Mouse (Mus musculus) cerebellum, adult 9-10 months (tissue): ENCODE results near the gene Ucp3.
A peak's percentile ranks its signal among the peaks of the same experiment; 100 is the strongest.

Experiments used
- DNase-seq: peaks from one replicate; pipeline ENCODE4 v3.0.0; 2022

Ucp3 gene

DNA sequence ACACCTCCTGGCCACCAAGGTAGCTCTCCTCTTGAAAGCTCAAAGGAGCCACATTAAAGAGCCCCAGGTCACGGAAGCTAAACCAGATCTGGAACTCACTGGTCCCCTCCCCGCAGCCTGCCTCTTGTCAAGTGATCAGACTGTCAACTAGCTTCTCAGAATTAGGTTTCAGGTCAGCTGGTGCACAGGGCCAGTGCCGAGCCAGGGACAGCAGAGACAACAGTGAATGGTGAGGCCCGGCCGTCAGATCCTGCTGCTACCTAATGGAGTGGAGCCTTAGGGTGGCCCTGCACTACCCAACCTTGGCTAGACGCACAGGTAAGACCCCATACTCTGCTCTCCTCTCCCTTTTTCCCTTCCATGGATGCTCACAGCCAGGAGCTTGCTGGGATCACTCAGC lies at the start of gene Ucp3:
Gene Ucp3 (plus strand): TSS at position 214 of the 400 bp plus-strand sequence.
- DNase-seq: no peak

DNA sequence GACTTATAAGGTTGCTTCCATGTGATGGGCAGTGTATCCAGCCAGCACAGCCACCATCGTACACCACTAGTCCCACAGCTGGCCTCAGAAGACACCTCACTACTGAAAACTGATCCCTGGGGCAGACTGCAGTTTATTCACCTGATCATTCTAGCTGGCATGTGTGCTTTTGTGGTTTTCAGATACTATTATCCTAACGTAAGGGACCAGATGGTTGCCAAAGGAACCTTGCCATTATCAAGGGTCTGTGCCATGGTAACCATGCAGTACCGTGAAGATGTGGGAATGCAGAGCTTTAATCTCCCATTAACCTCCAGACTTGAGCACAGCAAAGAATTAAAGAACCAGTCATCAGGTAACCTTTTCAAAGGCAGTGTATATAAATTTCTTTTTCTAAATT lies 47.0 kb upstream of the Ucp3 start:
- DNase-seq: no peak

DNA sequence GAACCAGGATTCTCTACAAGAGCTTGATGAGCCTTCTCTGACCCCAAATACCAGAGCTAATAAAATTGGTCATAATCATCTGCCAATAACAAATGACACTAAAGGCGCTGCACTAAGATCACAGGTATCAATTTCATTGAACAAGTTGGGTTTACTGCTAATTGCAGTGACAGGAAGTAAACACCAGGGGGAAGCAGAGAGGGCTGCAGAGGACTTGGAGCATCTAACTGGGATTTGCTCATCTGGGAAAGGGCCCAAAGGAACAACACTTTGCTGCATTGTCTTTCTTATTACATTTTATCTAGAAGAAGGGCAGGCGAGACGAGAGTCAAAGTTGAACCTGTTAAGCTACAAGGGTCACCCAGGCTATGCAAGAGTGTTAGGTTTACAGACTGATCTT lies 43.7 kb upstream of the Ucp3 start:
- DNase-seq: peak; percentile 39

DNA sequence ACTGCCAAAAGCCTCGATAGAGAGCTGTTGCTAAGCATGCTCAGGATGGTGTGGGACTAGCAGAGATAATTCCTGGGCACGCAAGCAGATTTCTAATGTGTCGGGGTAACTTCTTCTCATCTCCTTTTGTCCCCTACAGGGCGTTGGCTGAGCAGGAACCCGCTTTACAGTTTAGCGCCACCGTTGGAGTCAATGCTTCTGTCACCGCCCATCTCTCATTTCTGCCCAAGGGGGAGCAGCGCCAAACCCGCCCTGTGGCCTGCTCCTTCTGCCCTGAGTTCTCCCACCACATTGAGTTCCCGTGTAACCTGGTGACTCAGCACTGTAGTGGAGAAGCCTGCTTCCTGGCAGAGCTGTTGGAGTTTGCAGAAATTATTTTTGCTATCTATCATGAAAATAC lies 42.9 kb upstream of the Ucp3 start:
- no peak for DNase-seq

DNA sequence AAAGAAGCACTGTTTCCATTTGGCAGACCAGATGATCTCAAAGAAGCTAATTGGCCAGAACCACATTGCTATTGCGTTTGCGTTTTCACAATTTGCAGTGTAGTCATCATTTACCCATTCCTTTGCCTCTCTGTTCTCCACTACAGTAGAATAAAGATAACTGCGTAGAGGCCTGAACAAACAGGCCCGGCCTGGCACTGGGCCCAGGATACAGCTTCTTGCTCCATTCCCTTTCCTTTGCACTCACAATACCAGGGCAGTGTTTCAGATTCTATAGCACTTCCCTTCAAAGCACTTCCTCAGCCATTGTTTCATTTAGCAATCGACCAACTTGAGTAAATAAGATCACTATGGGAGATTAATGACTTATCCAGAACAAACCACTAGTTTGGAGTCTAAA lies 41.7 kb upstream of the Ucp3 start:
- no peak for DNase-seq

DNA sequence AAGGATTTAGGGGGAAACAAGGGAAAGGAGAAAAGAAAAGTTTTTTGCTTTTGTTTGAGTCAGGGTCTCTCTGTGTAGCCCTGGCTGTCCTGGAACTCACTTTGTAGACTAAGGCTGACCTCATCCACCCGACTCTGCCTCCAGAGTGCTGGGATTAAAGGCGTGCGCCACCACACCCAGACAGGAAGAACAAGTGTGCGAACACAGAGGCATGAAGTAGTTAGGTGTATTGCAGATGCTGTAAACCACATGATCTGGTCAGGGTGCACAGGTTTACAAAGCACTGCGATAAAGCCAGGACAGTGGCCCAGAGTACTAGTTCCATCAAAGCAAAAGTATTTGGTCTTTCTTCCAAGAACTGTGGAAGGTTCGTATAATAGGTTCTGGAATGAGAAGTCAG lies 39.5 kb upstream of the Ucp3 start:
- DNase-seq: no peak

DNA sequence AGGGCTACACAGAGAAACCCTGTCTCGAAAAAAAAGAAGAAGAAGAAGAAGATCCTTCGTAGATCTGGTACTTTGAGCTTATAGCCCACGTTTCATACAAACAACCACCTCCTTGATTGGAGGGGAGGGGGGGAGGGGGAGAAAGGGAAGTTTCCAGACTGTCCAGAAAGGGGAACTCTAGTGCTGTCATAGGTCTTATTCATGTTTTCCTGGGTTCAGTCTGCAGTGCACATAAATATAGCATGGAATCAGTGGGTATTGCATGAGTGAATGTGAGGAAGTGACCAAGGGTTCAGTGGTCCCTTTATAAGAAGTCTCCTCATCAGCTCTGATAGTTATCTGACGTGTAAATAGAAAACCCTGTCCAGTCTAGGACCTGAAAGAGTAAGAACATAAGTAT lies 29.1 kb upstream of the Ucp3 start:
- DNase-seq: no peak

DNA sequence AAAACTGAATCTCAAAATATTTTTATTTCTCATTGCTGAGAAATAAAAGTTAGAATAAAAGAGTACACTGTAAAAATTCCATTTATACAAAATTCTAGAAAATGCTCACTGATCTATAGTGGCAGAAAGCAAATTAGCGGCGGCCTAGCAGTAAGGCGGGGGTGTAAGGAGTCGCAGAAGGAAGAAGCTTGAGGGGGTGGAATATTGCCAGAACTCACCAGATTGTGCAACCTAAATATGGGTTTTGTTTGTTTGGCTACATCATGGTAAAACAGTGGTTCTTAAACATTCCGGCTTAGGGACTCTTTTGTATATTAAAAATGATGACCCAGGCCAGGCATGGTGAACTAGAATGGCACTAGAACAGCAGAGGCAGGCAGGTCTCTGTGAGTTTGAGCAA lies 26.5 kb upstream of the Ucp3 start:
- DNase-seq: no peak

DNA sequence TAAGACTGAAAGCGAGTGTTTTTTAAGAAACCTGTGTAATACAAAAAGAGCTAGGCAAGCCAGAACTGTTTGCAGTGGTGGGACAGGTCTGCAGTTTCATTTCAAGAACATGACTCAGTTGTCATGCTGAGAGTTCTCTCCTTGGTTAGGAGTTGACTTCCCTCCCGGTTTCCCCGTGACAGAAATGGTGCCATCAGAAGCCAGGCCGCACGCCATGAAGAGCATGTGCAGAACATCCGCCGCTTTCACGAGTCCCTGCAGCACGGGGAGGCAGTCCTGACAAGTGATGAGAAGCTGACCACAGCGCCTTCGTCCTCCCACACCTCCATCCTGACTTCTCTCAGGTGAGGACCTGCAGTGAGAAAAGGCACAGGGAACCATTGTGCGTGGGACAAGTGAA lies 24.3 kb upstream of the Ucp3 start:
- DNase-seq: no peak

DNA sequence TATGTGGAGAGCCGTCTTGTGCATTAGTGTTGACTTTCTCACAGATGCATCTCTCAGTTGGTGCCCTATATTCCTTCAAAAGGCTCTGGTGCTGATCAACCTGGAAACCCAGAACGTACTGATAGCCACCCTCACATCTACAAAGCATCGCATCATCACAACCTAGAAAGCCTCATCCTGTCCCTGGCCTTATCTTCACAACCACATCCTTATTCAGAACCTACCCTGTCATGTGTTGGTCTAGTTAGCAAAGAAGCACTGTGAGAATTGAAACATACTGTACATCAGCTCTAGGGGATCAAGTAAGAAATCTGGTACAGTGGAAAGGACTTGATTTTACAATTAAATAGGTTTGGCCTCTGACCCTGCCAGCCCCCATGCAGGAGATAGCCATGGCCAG lies 23.8 kb upstream of the Ucp3 start:
- DNase-seq: no peak

DNA sequence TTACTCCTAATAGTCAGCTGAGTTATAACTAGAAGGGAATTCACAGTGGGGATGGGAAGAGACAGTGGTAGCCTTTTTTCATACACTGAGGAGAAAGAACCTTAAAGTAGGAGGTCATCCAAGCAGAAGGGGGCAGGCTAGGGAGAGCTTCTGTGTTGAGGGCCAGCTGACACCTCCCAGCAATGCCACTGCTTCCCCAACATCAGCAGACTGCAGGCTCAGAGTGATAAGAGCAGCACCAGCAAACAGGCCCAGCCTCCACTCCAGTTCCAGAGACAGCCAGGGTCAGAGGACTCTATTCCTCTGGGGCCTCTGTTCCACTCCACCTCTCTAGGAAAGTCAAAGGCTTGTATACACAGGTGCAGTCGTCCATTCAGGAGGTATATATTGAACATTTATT lies 14.6 kb upstream of the Ucp3 start:
- DNase-seq: no peak

DNA sequence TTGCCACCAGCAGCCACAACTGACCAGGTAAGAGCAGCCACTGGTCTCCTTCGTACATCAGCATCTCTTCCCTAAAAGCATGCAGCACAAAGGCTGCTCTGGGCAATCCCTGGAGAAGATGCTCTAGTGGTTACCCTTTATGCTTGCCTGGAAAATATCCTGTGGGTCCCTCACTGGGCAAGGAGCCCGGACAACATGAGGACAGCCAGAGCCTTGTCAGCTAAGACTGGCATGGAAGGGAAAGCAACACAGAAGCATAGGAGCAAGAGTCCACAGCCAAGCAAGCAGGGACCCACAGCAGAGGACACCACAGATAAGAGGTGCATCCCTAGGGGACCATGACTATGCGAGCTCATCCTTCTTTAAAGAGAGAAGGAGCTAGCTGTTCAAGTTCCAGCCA lies 12.9 kb upstream of the Ucp3 start:
- DNase-seq: no peak

DNA sequence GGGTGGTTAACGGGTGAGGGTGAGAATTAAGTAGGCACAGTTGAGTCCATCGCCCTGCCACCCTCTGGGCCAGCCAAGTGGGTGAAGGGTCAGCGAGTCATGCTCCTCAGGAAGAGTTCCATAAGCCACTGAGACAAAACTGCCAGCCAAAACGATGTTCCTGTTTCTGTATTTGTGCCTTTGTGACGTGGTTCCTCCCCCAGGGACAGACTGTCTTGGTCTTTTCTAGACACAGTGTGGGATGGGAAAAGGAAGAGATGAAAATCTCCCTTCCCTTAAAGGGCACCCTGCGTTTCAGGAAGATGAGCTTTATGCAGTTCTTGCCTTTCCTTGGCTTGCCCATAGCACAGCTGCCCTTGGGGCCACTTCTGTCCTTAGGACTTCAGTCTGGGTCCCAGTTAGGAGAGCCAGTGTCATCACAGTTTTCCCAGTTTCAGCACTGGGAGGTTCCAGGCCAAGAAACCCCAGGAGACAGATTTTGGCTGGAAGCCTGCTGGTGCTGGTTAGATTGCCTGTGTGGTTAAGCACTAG lies 11.1 kb upstream of the Ucp3 start:
- DNase-seq: no peak

DNA sequence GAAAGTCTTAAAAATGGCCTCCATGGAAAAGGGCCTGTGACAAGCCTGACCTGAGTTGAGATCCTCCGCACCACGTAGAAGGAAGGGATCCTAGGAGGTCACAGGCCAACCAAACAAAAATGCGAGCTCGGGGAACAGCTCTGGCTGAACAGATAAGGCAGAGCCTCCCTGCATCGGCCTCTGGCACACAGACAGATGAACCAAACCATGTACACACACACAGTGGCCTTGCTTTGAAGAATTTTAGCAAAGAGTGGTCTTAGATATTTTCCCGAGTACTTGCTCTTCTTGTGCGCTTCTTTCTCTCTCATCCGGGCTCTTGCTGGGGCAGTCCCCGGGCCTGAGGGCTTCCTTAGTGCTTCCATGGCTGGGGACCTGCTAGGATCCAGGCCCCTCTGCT lies 9.6 kb upstream of the Ucp3 start:
- DNase-seq: no peak

DNA sequence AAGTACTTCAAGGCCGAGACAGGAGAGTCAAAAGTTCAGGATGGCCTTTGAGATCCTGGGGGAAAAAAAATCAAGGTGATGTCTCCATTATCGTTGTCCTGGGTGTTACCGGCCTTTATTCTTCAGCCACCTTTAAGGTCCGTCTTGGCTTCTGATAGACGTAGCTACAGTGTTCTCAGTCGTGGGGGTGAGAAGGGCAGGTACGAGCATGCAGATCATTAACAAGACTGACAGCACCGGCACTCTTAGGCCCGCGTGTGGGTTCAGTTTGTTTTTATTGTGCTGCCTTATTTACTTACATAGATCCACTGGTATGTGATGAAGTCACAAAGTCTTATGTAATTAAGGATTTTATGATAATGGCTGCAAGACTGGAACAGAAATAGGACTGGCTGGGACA lies 9.0 kb upstream of the Ucp3 start:
- DNase-seq: no peak

DNA sequence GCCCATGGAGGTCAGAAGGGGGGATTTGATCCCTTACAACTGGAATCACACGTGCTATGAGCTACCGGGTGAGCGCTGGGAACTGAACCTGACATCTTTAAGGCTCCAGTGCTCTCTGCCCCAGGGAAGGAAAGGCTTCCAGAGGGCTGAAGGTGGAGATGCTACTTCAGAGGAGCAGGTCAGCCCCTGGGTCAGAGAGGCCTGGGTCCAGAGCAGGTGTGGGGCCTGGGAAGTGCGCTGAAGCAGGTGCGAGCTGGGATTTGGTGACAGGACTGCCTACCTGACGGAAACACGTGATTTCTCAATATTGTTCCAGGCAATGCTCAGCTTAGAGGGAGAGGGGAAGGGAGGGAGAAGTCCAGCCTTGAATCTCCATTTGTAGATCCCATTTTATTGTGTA lies 8.5 kb upstream of the Ucp3 start:
- no peak for DNase-seq

DNA sequence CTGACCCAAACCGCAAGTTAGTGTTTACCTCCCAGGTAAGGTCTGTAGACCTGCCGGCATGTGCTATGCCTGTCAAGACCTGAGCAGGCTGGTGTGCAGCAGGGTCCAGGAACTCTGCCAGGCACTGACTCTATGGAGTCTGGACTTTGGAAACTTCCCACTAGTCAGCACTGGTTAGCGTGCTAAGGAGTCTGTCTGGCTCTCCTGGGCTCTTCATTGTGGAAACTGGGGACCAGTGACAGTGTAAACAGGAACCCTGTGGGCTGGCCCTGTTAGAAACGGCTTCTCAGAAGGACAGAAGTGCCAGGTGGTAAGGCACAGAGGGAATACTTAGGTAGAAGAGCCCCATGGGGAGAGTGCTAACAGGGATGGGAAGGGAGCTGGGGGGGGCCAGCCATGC lies 7.5 kb upstream of the Ucp3 start:
- DNase-seq: no peak

DNA sequence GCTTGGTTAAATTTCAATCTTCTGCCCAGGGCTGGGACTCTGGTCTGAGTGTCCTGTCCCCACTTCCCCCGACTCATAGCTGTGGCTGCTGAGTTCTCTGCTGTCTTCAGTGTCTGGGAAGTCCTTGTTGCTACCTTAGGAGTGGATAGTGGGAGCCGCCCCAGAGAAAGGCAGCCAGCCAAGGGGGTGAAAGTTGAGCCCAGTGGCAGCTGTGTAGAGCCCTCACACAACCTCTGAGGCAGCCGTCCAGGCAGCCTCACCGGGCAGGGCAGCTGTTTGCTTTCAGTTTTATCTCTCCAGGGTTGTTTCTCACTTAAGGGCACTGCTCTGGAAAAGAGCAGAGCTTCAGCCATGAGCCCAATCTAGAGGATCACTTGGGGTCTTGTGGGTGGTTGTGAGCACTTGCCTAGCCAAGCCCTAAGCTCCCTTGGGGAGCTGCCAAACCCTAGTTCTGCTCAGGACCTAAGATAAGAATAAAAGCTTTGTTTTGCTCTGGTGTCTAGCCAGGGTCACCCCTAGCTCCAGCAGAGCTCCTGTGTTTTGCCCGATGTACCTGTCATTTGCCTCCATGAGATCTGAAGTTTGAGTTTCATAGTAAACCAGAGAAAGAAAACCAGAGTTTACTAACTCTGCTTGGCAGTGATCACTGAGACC lies 7.0 kb upstream of the Ucp3 start:
- DNase-seq: no peak

DNA sequence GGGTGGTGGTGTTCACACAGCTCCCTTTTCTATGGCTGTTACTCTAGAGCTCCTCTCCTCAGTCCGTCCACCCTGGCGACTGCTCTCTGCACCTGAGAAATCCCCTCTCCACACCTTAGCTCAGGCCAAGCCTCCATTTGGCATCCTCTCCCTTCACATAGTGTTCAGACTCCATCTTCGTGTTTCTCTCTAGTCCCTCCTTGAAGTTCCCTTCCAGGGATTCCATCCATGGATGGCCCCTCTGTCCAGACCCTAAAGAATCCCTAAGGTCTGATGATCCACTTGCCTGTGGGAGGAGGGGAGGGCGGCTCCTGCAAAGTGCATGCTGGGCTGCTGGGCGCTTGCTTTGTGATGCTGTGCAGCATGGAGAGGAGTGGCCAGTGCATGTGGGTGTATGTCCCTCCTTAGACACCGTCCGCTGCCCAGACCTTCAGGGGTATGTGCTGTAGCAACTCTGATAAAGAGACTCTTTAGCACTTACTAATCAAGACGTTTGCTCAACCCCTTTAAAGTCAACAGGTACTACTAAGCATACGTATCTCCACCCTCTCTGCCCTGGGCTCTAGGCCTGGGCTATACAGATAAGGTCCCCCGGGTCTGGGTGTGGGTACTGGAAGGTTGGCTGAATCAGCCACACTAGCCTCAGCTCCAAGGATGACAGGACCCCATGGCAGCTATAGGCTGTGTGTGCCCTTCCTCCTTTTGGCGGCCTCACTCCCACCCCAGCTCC lies 5.8 kb upstream of the Ucp3 start:
- no peak for DNase-seq

DNA sequence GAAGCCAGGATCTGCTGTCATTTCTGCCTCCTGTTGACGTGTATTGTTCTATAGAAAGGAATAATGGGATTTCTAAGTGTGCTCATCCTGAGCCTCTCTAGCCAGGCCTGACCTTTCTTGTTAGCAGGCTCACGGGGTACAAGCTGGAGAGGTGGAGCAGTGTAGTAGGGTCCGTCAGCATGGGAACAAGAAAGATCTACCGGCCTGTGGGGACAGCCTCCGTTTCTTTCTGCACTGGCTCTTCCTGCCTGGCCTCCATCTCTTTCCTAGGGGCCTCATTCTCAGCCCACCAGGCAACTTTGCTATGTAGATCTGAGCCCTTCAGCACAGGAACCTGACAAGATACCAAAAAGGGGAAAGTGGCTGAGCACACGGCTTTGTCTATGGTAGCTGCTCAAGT lies 4.0 kb upstream of the Ucp3 start:
- no peak for DNase-seq

DNA sequence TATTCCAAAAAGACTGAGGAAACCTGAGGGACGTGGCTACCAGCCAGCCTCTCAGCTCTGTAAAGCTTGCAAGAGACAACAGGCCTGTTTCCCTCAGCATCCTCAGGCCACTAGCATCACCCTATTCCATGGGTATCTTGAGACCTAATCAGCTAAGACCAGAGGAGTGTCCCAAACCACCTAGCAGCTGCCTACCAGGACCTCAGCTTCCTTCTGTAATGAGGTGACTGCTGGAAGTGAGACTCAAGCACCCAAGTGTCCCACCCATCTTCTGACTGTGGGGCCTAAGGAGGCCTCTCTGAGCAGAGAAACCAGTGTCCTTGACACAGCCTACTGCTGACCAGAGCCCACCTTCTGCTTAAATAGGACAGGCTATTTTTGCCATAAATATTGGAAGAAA lies 3.3 kb upstream of the Ucp3 start:
- DNase-seq: no peak

DNA sequence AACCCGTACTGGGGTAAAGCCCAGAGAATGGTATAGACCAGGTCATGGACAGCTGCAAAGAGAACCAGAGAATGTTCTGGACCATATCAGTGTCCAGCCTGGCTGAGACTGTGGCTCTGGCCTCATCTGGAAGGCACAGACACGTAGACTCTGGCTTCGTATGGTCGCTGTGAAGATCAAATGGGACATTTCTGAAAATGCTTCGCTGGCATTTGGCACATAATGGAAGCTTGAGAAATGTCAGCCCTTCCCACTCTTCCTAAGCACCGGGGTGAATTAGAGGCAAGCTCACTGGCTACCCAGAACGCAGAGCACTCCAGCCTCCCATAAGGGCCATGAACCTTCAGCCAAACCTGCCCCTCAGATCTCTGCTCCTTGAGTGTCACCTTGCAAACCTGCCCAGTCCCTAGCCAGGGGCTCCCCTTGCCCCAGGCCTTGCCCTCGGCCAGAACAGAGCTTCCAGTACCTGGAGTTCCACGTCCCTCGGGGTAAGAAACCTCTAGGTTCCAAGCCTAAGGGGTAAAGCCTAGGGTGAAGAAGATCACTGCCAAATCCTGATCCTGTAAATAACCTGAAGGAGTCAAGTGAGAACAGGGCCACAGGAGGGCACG lies 1.9 kb upstream of the Ucp3 start:
- no peak for DNase-seq

DNA sequence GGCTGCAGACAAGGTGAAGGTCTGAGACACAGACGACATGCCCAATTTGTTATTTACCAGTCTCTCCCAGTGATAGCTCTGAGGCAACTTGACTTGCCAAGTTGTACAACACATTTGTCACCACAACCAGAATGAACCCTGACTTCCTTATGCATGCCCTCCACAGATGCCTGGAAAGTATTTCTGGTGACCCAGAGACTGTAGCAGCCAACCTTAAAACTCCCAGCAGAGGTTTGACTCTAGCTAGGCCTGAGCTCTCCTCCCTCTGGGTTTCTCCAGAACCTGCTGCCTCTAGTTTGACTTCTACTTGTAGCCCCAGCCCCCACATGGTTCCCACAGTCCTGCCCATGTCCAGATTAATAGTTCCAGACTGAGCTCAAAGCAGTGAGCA lies 1.4 kb upstream of the Ucp3 start:
- no peak for DNase-seq

DNA sequence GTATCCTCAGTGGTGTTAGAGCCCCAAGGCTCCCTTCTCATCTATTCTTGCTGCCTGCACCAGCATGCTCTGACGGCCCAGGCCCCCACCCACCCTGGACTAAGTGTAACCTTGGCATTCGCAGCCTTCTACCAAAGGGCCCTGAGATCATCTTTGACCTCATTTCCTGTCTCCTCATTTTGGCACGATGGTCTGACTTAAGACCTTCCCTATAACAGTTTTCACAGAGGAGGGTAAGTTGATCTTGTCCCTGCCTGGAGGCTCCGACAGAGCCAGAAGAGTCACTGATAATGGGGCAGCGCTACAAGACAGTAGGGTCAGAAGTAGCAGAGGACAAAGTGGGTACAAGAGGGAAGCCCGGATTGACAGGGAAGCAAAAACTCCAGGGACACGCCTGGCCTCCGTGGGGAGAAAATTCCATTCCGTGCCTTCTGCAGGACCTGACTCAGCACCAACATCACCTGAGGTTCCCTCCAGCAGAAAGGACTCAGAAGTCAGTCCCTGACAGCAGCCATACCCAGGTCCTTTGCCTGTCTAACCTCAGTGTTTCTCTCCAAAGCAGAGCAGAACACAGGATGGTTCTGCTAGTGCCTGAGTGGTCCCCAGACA lies 1.2 kb downstream of the Ucp3 start:
- DNase-seq: no peak
